In the genomic region with DNA sequence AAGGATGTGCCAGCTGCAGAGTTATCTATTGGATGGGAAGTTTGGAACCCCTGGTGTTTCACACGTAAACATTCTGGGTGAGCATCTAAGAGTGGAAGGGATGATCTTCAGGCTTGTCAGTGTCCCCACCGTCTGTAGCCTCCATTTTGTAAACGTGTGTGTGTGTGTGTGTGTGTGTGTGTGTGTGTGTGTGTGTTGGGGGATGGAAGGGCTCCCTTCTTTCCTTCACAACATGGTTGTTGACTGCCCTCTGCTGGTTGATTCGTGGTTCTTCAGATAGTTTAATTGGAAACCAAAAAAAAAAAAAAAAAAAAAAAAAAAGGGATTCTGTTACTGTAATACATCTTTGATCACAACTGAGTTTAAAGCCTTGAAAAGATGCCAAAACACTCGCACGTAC, we compare ENCODE assay signal across 8 mouse cellular contexts. TPM values are rescaled to one million over a fixed set of nuclear protein-coding genes. Genes with fewer than 3 reads are reported as not detected.
DNase-seq lines count a peak whose midpoint lies in the region; ATAC-seq and TF ChIP-seq lines count a peak whose summit lies in the region.

No protein-coding gene starts in this region.

- TF ChIP-seq POLR2A in bone marrow macrophage, adult 2 months (IDR thresholded peaks at IDR 0.05; ENCODE audit: borderline replicate concordance, low read depth, low read length) = no peak
- 0 out of 2 replicates have a peak, but pooled peaks have one; percentile 20 for TF ChIP-seq POLR2A in embryonic fibroblast, embryonic 13.5 days (IDR thresholded peaks at IDR 0.05; ENCODE audit: low read depth, low read length)

- TF ChIP-seq CTCF in bone marrow macrophage, adult 2 months (IDR thresholded peaks at IDR 0.05; ENCODE audit: low read depth, low read length) = 0 out of 2 replicates have a peak, but pooled peaks have one; percentile 17
- no peak for TF ChIP-seq CTCF in embryonic fibroblast, embryonic 13.5 days (IDR thresholded peaks at IDR 0.05; ENCODE audit: borderline replicate concordance, insufficient read depth, low read length)

- H3K36me3 ChIP-seq in heart, embryonic 13.5 days = no peaks in the 10 kb centered on the region
- H3K36me3 ChIP-seq in liver, embryonic 15.5 days (replicated peaks) = no peaks in the 10 kb centered on the region
- no peaks in the 10 kb centered on the region for H3K36me3 ChIP-seq in neural tube, embryonic 11.5 days (ENCODE audit: control insufficient read depth, insufficient read depth, low read length)

- DNase-seq in CD8-positive naive resting alpha-beta T cell, adult 2 months (ENCODE audit: low read depth in 2 of 2, low spot score in 2 of 2) = peak; percentile 57 to 78
- DNase-seq in kidney, postnatal 10 days = peak; percentile 83
- peak; percentile 74 for DNase-seq in neural tube, embryonic 11.5 days (ENCODE audit: low spot score)
- peak; percentile 79 for DNase-seq in testis, postnatal 10 days (ENCODE audit: low spot score)

- WGBS in heart, embryonic 13.5 days = 3% methylated on average over 6 of the region's 6 CpGs
- WGBS in liver, embryonic 15.5 days (ENCODE audit: insufficient replicate concordance) = 5% methylated on average over 6 of the region's 6 CpGs
- WGBS in neural tube, embryonic 11.5 days = 5% methylated on average over 6 of the region's 6 CpGs

- H3K27ac ChIP-seq in bone marrow macrophage, adult 2 months (ENCODE audit: insufficient read depth, low read depth, low read length) = no peak overlapping the region
- no peak overlapping the region for H3K27ac ChIP-seq in embryonic fibroblast, embryonic 13.5 days (ENCODE audit: insufficient read depth, low read length)
- H3K27ac ChIP-seq in heart, embryonic 13.5 days (replicated peaks) = no peak overlapping the region
- no peak overlapping the region for H3K27ac ChIP-seq in liver, embryonic 15.5 days (replicated peaks)
- no peak overlapping the region for H3K27ac ChIP-seq in neural tube, embryonic 11.5 days (ENCODE audit: low read depth, low read length)

- peaks cover 6% of the 10 kb centered on the region for H3K4me1 ChIP-seq in bone marrow macrophage, adult 2 months (ENCODE audit: control insufficient read depth, insufficient read depth, low read length)
- no peaks in the 10 kb centered on the region for H3K4me1 ChIP-seq in embryonic fibroblast, embryonic 13.5 days (ENCODE audit: control insufficient read depth, insufficient read depth, low read length)
- H3K4me1 ChIP-seq in heart, embryonic 13.5 days = peaks cover 7% of the 10 kb centered on the region
- H3K4me1 ChIP-seq in liver, embryonic 15.5 days (replicated peaks) = peaks cover 34% of the 10 kb centered on the region
- peaks cover 2% of the 10 kb centered on the region for H3K4me1 ChIP-seq in neural tube, embryonic 11.5 days (ENCODE audit: control insufficient read depth, insufficient read depth, low read length)

- H3K27me3 ChIP-seq in heart, embryonic 13.5 days (replicated peaks) = peaks cover 4% of the 10 kb centered on the region; the same call in 1 of the 2 replicates
- H3K27me3 ChIP-seq in liver, embryonic 15.5 days = no peaks in the 10 kb centered on the region
- H3K27me3 ChIP-seq in neural tube, embryonic 11.5 days (ENCODE audit: control insufficient read depth, insufficient read depth, low read length) = no peaks in the 10 kb centered on the region

- no peak overlapping the region for H3K4me3 ChIP-seq in bone marrow macrophage, adult 2 months (ENCODE audit: insufficient read depth, low read length)
- H3K4me3 ChIP-seq in embryonic fibroblast, embryonic 13.5 days (ENCODE audit: insufficient read depth, low read length) = no peak overlapping the region
- H3K4me3 ChIP-seq in heart, embryonic 13.5 days = peak overlapping the region; percentile 24
- no peak overlapping the region for H3K4me3 ChIP-seq in liver, embryonic 15.5 days (replicated peaks)
- H3K4me3 ChIP-seq in neural tube, embryonic 11.5 days (ENCODE audit: low read depth, low read length) = no peak overlapping the region

- H3K9ac ChIP-seq in heart, embryonic 13.5 days = peak overlapping the region; percentile 58; the same call in 1 of the 2 replicates
- no peak overlapping the region for H3K9ac ChIP-seq in liver, embryonic 15.5 days
- no peak overlapping the region for H3K9ac ChIP-seq in neural tube, embryonic 11.5 days (ENCODE audit: low read length)

- H3K4me2 ChIP-seq in heart, embryonic 13.5 days = peak overlapping the region; percentile 52
- H3K4me2 ChIP-seq in liver, embryonic 15.5 days = peak overlapping the region; percentile 39
- H3K4me2 ChIP-seq in neural tube, embryonic 11.5 days (ENCODE audit: low read depth) = 0 out of 2 replicates have a peak overlapping the region, but pooled peaks have one; percentile 10

- no peaks in the 10 kb centered on the region for H3K9me3 ChIP-seq in heart, embryonic 13.5 days
- H3K9me3 ChIP-seq in liver, embryonic 15.5 days (replicated peaks) = no peaks in the 10 kb centered on the region
- no peaks in the 10 kb centered on the region for H3K9me3 ChIP-seq in neural tube, embryonic 11.5 days (ENCODE audit: control insufficient read depth, low read length)

- no peak for ATAC-seq in heart, embryonic 13.5 days (ENCODE audit: extremely low read depth, insufficient number of reproducible peaks, low FRiP score, low TSS enrichment)
- no peak for ATAC-seq in liver, embryonic 15.5 days (ENCODE audit: insufficient read depth)
- ATAC-seq in neural tube, embryonic 11.5 days (ENCODE audit: insufficient read depth, low FRiP score, low TSS enrichment) = no peak

RNA-seq across cellular contexts. Expression of a gene that starts 3.8 kb away (rescaled TPM):
- polyA plus RNA-seq in bone marrow macrophage, adult 2 months (2012; ENCODE audit: insufficient read depth, insufficient read length, missing spikeins) = 101 and 105 TPM in 2 replicates
- 100 and 117 TPM in 2 replicates for polyA plus RNA-seq in embryonic fibroblast, embryonic 13.5 days (2011; ENCODE audit: insufficient read length, low read depth, missing spikeins)
- 55.2 and 57.1 TPM in 2 replicates for polyA plus RNA-seq in heart, embryonic 13.5 days (2015; fragmentation: Nextera tagmentation; extraction: Ambion mirVana)
- 23.5 and 23.6 TPM in 2 replicates for polyA plus RNA-seq in liver, embryonic 15.5 days (2015; fragmentation: Nextera tagmentation; extraction: Ambion mirVana)
- polyA plus RNA-seq in neural tube, embryonic 11.5 days (2014; fragmentation: Nextera tagmentation; extraction: Ambion mirVana) = 124 and 125 TPM in 2 replicates

RNA-seq across cellular contexts. Expression of a gene that starts 38.7 kb away (rescaled TPM):
- polyA plus RNA-seq in bone marrow macrophage, adult 2 months (2012; ENCODE audit: insufficient read depth, insufficient read length, missing spikeins) = 1,186 and 1,257 TPM in 2 replicates
- polyA plus RNA-seq in embryonic fibroblast, embryonic 13.5 days (2011; ENCODE audit: insufficient read length, low read depth, missing spikeins) = 2,243 and 2,568 TPM in 2 replicates
- 1,202 and 1,344 TPM in 2 replicates for polyA plus RNA-seq in heart, embryonic 13.5 days (2015; fragmentation: Nextera tagmentation; extraction: Ambion mirVana)
- 483 and 484 TPM in 2 replicates for polyA plus RNA-seq in liver, embryonic 15.5 days (2015; fragmentation: Nextera tagmentation; extraction: Ambion mirVana)
- 776 and 804 TPM in 2 replicates for polyA plus RNA-seq in neural tube, embryonic 11.5 days (2014; fragmentation: Nextera tagmentation; extraction: Ambion mirVana)

RNA-seq across cellular contexts. Expression of a gene that starts 43.2 kb away (rescaled TPM):
- polyA plus RNA-seq in bone marrow macrophage, adult 2 months (2012; ENCODE audit: insufficient read depth, insufficient read length, missing spikeins) = 2.5 and 3.9 TPM in 2 replicates
- 9.4 and 10.6 TPM in 2 replicates for polyA plus RNA-seq in embryonic fibroblast, embryonic 13.5 days (2011; ENCODE audit: insufficient read length, low read depth, missing spikeins)
- polyA plus RNA-seq in heart, embryonic 13.5 days (2015; fragmentation: Nextera tagmentation; extraction: Ambion mirVana) = 3.2 and 4.5 TPM in 2 replicates
- 1.4 and 1.7 TPM in 2 replicates for polyA plus RNA-seq in liver, embryonic 15.5 days (2015; fragmentation: Nextera tagmentation; extraction: Ambion mirVana)
- 2.4 and 3.5 TPM in 2 replicates for polyA plus RNA-seq in neural tube, embryonic 11.5 days (2014; fragmentation: Nextera tagmentation; extraction: Ambion mirVana)

RNA-seq across cellular contexts. Expression of a gene that starts 43.8 kb away (rescaled TPM):
- polyA plus RNA-seq in bone marrow macrophage, adult 2 months (2012; ENCODE audit: insufficient read depth, insufficient read length, missing spikeins) = 42.6 and 47.6 TPM in 2 replicates
- 42.1 and 45.6 TPM in 2 replicates for polyA plus RNA-seq in embryonic fibroblast, embryonic 13.5 days (2011; ENCODE audit: insufficient read length, low read depth, missing spikeins)
- 26.8 and 27.0 TPM in 2 replicates for polyA plus RNA-seq in heart, embryonic 13.5 days (2015; fragmentation: Nextera tagmentation; extraction: Ambion mirVana)
- polyA plus RNA-seq in liver, embryonic 15.5 days (2015; fragmentation: Nextera tagmentation; extraction: Ambion mirVana) = 8.5 and 9.6 TPM in 2 replicates
- 43.5 and 46.8 TPM in 2 replicates for polyA plus RNA-seq in neural tube, embryonic 11.5 days (2014; fragmentation: Nextera tagmentation; extraction: Ambion mirVana)

RNA-seq across cellular contexts. Expression of a gene that starts 44.0 kb away (rescaled TPM):
- 47.2 and 62.7 TPM in 2 replicates for polyA plus RNA-seq in bone marrow macrophage, adult 2 months (2012; ENCODE audit: insufficient read depth, insufficient read length, missing spikeins)
- 42.0 and 44.9 TPM in 2 replicates for polyA plus RNA-seq in embryonic fibroblast, embryonic 13.5 days (2011; ENCODE audit: insufficient read length, low read depth, missing spikeins)
- 58.0 and 63.9 TPM in 2 replicates for polyA plus RNA-seq in heart, embryonic 13.5 days (2015; fragmentation: Nextera tagmentation; extraction: Ambion mirVana)
- polyA plus RNA-seq in liver, embryonic 15.5 days (2015; fragmentation: Nextera tagmentation; extraction: Ambion mirVana) = 35.3 and 37.5 TPM in 2 replicates
- polyA plus RNA-seq in neural tube, embryonic 11.5 days (2014; fragmentation: Nextera tagmentation; extraction: Ambion mirVana) = 115 and 127 TPM in 2 replicates
